Mouse (Mus musculus) left cerebral cortex, postnatal 25 days (tissue): ENCODE results near the gene Foxl2. TPM values are rescaled to one million over a fixed set of nuclear protein-coding genes. Genes with fewer than 3 reads are reported as not detected.

Experiments used
- total RNA-seq, 2 experiments: library from RNA; stranded (reverse); gene quantifications; 2 replicates each; pipeline ENCODE4 v1.2.3; 2021

The Foxl2 gene
- total RNA-seq, 2 experiments from 2014 or later, result 0.80 to 0.94 TPM

Other genes starting within 250 kb of the Foxl2 start
- not detected for gene Prr23a1, start 112.8 kb upstream of the Foxl2 start, total RNA-seq
- gene Prr23a2, start 98.8 kb upstream of the Foxl2 start, total RNA-seq, result not detected
- gene Prr23a3, start 90.5 kb upstream of the Foxl2 start, total RNA-seq, result not detected
- gene 7420426K07Rik, start 52.2 kb upstream of the Foxl2 start, total RNA-seq, result not detected
- 10 to 100 TPM; 34.1 to 35.5 TPM for gene Faim, start 31.1 kb downstream of the Foxl2 start, total RNA-seq
- not detected for gene Gm1123, start 80.4 kb downstream of the Foxl2 start, total RNA-seq
- gene Pik3cb, start 185.3 kb downstream of the Foxl2 start, total RNA-seq, result 10 to 100 TPM; 25.6 to 26.1 TPM